Mouse (Mus musculus) lung, adult 2 months (tissue): ENCODE results near the gene Nmt2. TPM values are rescaled to one million over a fixed set of nuclear protein-coding genes. Genes with fewer than 3 reads are reported as not detected.

Source experiments
- DNase-seq: peaks from one replicate; pipeline ENCODE4 v3.0.0; 2022
- H3K4me1 ChIP-seq: fragments of 200-500 bp; 2 replicates; pipeline ENCODE4 v1.6.1; 2011; ENCODE audit warnings: low read length; ENCODE audit not compliant: control insufficient read depth, insufficient read depth
- H3K4me3 ChIP-seq: fragments of 200-500 bp; replicated peaks from 2 replicates; pipeline ENCODE3; 2011; ENCODE audit warnings: low read depth, mild to moderate bottlenecking, control low read depth, low read length; ENCODE audit errors: extremely low read depth
- CTCF ChIP-seq: fragments of 200-500 bp; IDR thresholded peaks from 2 replicates; pipeline ENCODE4 v1.5.1; 2011; ENCODE audit warnings: mild to moderate bottlenecking, low read length, control low read depth; ENCODE audit not compliant: insufficient read depth
- POLR2A ChIP-seq: fragments of 200-500 bp; IDR thresholded peaks from 2 replicates; pipeline ENCODE4 v1.6.1; 2011; ENCODE audit warnings: low read depth, mild to moderate bottlenecking, control low read depth, low read length, borderline replicate concordance; ENCODE audit errors: extremely low read depth
- WGBS: fragments of 180-500 bp; shearing (Covaris S2); methylation state at CpG from one replicate; pipeline ENCODE4 v1.1.7; 2018; 5-methylcytosine and 5-hydroxymethylcytosine counted together
- polyA plus RNA-seq: library from polyadenylated mRNA; depleted of rRNA; stranded (reverse); fragments of >200 nt; gene quantifications from 2 replicates; pipeline ENCODE4 v1.2.3, GENCODE M21; 2012; rRNA removed

The Nmt2 gene
- polyA plus RNA-seq = 5.0 and 6.8 TPM in 2 replicates

GRCm38 (mm10) chr2:3283602-3284472, at the start of gene Nmt2:
Gene Nmt2 (plus strand): TSS chr2:3284212.
- DNase-seq = peak; percentile 99
- H3K4me1 ChIP-seq = peaks cover 6% of the 10 kb centered on the region
- under 1% methylated on average over 84 of the region's 88 CpGs for WGBS
- peak; percentile 83; the same call in 1 of the 2 replicates for TF ChIP-seq POLR2A
- TF ChIP-seq CTCF = no peak
- peak within 1 kb of the TSS; percentile 76 for H3K4me3 ChIP-seq

- DNase-seq = no peak
- 32% methylated on average over 5 of the region's 5 CpGs for WGBS
- no peak for TF ChIP-seq CTCF
- no peak for TF ChIP-seq POLR2A
- no peak overlapping the region for H3K4me3 ChIP-seq
- H3K4me1 ChIP-seq = no peaks in the 10 kb centered on the region
These were observed 44.8 kb upstream of the Nmt2 start for GRCm38 (mm10) chr2:3239255-3239654.

- WGBS = 39% methylated on average over 3 of the region's 3 CpGs
- TF ChIP-seq POLR2A = no peak
- TF ChIP-seq CTCF = no peak
- no peak for DNase-seq
- Histone ChIP-seq H3K4me1 (no peaks in the 10 kb centered on the region), H3K4me3 (no peak overlapping the region)
These were observed 39.8 kb upstream of the Nmt2 start for GRCm38 (mm10) chr2:3244251-3244650.

- 72% methylated on average over 2 of the region's 2 CpGs for WGBS
- no peak overlapping the region for H3K4me3 ChIP-seq
- TF ChIP-seq CTCF (no peak), POLR2A (no peak)
These were observed 32.7 kb upstream of the Nmt2 start for GRCm38 (mm10) chr2:3251309-3251708.

GRCm38 (mm10) chr2:3266466-3266865, 17.5 kb upstream of the Nmt2 start:
- Histone ChIP-seq H3K4me3 (no peak overlapping the region), H3K4me1 (no peaks in the 10 kb centered on the region)
- 85% methylated on average over 3 of the region's 3 CpGs for WGBS
- no peak for DNase-seq
- no peak for TF ChIP-seq POLR2A
- no peak for TF ChIP-seq CTCF

More at GRCm38 (mm10) chr2:3251309-3251708, 32.7 kb upstream of the Nmt2 start:
- DNase-seq = no peak
- no peaks in the 10 kb centered on the region for H3K4me1 ChIP-seq

- WGBS = 29% methylated on average over 3 of the region's 3 CpGs
- TF ChIP-seq POLR2A = no peak
- TF ChIP-seq CTCF = no peak
- Histone ChIP-seq H3K4me1 (no peaks in the 10 kb centered on the region), H3K4me3 (no peak overlapping the region)
- DNase-seq = no peak
These were observed 16.1 kb upstream of the Nmt2 start for GRCm38 (mm10) chr2:3267879-3268278.

- Histone ChIP-seq H3K4me3 (no peak overlapping the region), H3K4me1 (no peaks in the 10 kb centered on the region)
- TF ChIP-seq POLR2A (no peak), CTCF (no peak)
- DNase-seq = no peak
- 81% methylated on average over 2 of the region's 2 CpGs for WGBS
These were observed 10.7 kb upstream of the Nmt2 start for GRCm38 (mm10) chr2:3273349-3273748.

- 68% methylated on average over 2 of the region's 2 CpGs for WGBS
- TF ChIP-seq CTCF (no peak), POLR2A (no peak)
- no peaks in the 10 kb centered on the region for H3K4me1 ChIP-seq
These were observed 7.9 kb upstream of the Nmt2 start for GRCm38 (mm10) chr2:3276106-3276505.

GRCm38 (mm10) chr2:3277502-3277901, 6.5 kb upstream of the Nmt2 start:
- 74% methylated on average over 7 of the region's 7 CpGs for WGBS
- DNase-seq = no peak
- TF ChIP-seq CTCF (no peak), POLR2A (no peak)

More at GRCm38 (mm10) chr2:3276106-3276505, 7.9 kb upstream of the Nmt2 start:
- no peak overlapping the region for H3K4me3 ChIP-seq
- no peak for DNase-seq

GRCm38 (mm10) chr2:3281311-3281710, 2.7 kb upstream of the Nmt2 start:
- Histone ChIP-seq H3K4me1 (peaks cover 6% of the 10 kb centered on the region), H3K4me3 (no peak overlapping the region)
- DNase-seq = no peak
- TF ChIP-seq CTCF (no peak), POLR2A (no peak)
- 51% methylated on average over 4 of the region's 4 CpGs for WGBS

More at GRCm38 (mm10) chr2:3277502-3277901, 6.5 kb upstream of the Nmt2 start:
- Histone ChIP-seq H3K4me1 (no peaks in the 10 kb centered on the region), H3K4me3 (no peak overlapping the region)

GRCm38 (mm10) chr2:3282866-3283601, 978 bp upstream of the Nmt2 start:
- TF ChIP-seq CTCF (no peak), POLR2A (no peak)
- peaks cover 6% of the 10 kb centered on the region for H3K4me1 ChIP-seq
- peak overlapping the region; percentile 65 for H3K4me3 ChIP-seq
- 11% methylated on average over 12 of the region's 12 CpGs for WGBS
- no peak for DNase-seq
